Mouse (Mus musculus) neural tube, embryonic 14.5 days (tissue): ENCODE data around the gene Myh7b. TPM values are rescaled to one million over a fixed set of nuclear protein-coding genes. Genes with fewer than 3 reads are reported as not detected.

Experiments used
- ATAC-seq: fragments of 200-750 bp; cut with Nextera tagmentation; 2 replicates; pipeline ENCODE4 v1.8.0; 2017; ENCODE audit warnings: low read depth, mild to moderate bottlenecking, moderate TSS enrichment, moderate library complexity
- H3K27ac ChIP-seq: fragments of 300-500 bp; sonication (generic); 2 replicates; pipeline ENCODE4 v1.5.1; 2014; ENCODE audit warnings: low read depth, mild to moderate bottlenecking, control low read depth, low read length, moderate library complexity, mixed read lengths
- H3K27me3 ChIP-seq: fragments of 300-500 bp; sonication (generic); 2 replicates; pipeline ENCODE4 v1.6.1; 2014; ENCODE audit warnings: low read length; ENCODE audit not compliant: control insufficient read depth, insufficient read depth
- H3K36me3 ChIP-seq: fragments of 300-500 bp; sonication (generic); 2 replicates; pipeline ENCODE4 v1.6.1; 2014; ENCODE audit warnings: low read length, mixed read lengths; ENCODE audit not compliant: control insufficient read depth, insufficient read depth
- H3K4me1 ChIP-seq: fragments of 300-500 bp; sonication (generic); 2 replicates; pipeline ENCODE4 v1.6.1; 2014; ENCODE audit warnings: low read length; ENCODE audit not compliant: control insufficient read depth, insufficient read depth
- H3K4me2 ChIP-seq: fragments of 300-500 bp; sonication (generic); 2 replicates; pipeline ENCODE4 v1.6.1; 2014; ENCODE audit warnings: mild to moderate bottlenecking, low read depth, low read length, control low read depth
- H3K4me3 ChIP-seq: fragments of 300-500 bp; sonication (generic); 2 replicates; pipeline ENCODE4 v1.5.1; 2014; ENCODE audit warnings: low read depth, low read length, control low read depth, mixed read lengths
- H3K9ac ChIP-seq: fragments of 300-500 bp; sonication (generic); replicated peaks from 2 replicates; pipeline ENCODE4 v1.6.1; 2014; ENCODE audit warnings: low read depth, mild to moderate bottlenecking, control low read depth, low read length, mixed read lengths
- H3K9me3 ChIP-seq: fragments of 300-500 bp; sonication (generic); 2 replicates; pipeline ENCODE4 v1.6.1; 2016; ENCODE audit warnings: low read length; ENCODE audit not compliant: control insufficient read depth
- WGBS: fragments of 180-500 bp; shearing (Covaris S2); extraction: QIAGEN DNeasy Blood & Tissue Kit; methylation state at CpG from one replicate; pipeline ENCODE4 v1.1.7; 2014; 5-methylcytosine and 5-hydroxymethylcytosine counted together
- microRNA counts: library from miRNA; unstranded; fragments of <30 nt; microRNA quantifications from one replicate; lab custom pipeline; 2016
- microRNA-seq: library from miRNA; unstranded; fragments of <30 nt; microRNA quantifications from one replicate; pipeline ENCODE4, GENCODE M21; 2016
- polyA plus RNA-seq: library from polyadenylated mRNA; unstranded; fragments of >200 nt; fragmentation: Nextera tagmentation; extraction: Ambion mirVana; gene quantifications from 2 replicates; pipeline ENCODE4 v1.2.1, GENCODE M21; 2014

Myh7b gene
- polyA plus RNA-seq, 1 experiment from 2014 or later, result 0.52 TPM

DNA sequence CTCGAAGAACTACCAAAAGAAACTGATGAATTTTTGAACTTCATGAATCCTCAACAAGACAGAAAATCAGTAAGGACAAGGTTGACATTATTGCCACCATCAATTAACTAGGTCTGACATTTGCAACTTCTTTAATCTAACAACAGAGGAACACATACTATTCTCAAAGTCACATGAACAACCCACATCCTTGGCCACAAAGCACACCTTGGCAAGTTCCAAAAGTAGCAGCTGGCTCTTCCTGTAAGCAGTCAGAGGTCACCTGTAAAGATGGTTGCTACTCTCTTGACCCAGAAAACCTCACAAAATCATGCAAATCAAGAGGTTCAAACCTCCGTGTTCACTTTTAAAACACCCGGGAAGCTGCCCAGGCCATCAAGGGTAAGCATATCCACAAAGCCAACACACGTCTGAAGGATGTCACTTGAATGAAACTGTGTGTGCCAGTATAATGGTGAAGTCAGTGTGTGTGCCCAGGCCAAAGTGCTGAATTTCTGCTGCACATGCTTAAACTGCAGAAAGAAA, 68.6 kb downstream of the Myh7b start:
- 91% methylated on average over 4 of the region's 4 CpGs for WGBS
- Histone ChIP-seq H3K4me2 (no peak overlapping the region), H3K9ac (no peak overlapping the region), H3K27ac (no peak overlapping the region), H3K4me1 (no peaks in the 10 kb centered on the region), H3K9me3 (no peaks in the 10 kb centered on the region), H3K27me3 (no peaks in the 10 kb centered on the region), H3K36me3 (no peaks in the 10 kb centered on the region), H3K4me3 (no peak overlapping the region)
- ATAC-seq, result no peak

DNA sequence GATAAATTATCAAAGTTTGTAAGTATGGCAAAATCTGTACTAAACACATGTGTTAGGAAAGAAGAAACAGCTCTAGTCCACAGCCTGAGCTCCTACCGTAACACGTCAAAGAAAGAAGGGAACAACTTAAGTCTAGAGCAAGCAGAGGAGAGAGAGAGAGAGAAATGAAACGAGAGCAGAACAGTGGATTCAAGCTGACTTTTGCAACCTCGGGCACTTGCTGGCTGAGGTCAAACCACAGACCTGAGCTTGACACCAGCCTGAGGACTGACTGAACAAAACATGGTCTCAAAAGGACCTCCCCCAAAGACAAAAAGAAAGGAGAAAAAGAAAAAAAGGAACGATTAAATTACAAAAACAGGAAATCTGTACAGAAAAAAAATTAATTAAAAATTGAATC, 69.6 kb downstream of the Myh7b start:
- 68% methylated on average over 5 of the region's 5 CpGs for WGBS
- Histone ChIP-seq H3K27me3 (no peaks in the 10 kb centered on the region), H3K9me3 (no peaks in the 10 kb centered on the region), H3K4me1 (no peaks in the 10 kb centered on the region), H3K36me3 (no peaks in the 10 kb centered on the region), H3K4me2 (no peak overlapping the region), H3K4me3 (no peak overlapping the region), H3K27ac (no peak overlapping the region), H3K9ac (no peak overlapping the region)
- no peak for ATAC-seq

DNA sequence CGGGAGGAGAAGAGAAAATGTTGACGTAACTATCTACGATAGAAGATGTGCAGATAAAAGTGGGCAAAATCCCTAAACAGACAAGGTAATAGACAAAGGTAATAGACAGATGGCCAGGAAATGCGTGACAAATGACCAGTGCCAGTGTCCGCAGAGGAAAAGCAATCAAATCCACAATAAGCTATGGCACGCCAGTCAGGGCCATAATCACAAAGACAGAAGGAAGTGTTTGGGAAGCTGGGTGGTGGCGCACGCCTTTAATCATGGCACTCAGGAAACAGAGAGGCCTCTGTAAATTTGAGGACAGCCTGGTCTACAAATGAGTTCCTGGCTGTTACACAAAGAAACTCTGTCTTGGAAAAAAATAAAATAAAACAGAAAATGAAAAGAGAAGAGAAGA, 70.2 kb downstream of the Myh7b start:
- Histone ChIP-seq H3K27me3 (no peaks in the 10 kb centered on the region), H3K4me3 (no peak overlapping the region), H3K9ac (no peak overlapping the region), H3K9me3 (no peaks in the 10 kb centered on the region), H3K27ac (no peak overlapping the region), H3K4me1 (no peaks in the 10 kb centered on the region), H3K4me2 (no peak overlapping the region), H3K36me3 (no peaks in the 10 kb centered on the region)
- 47% methylated on average over 8 of the region's 8 CpGs for WGBS
- ATAC-seq, result no peak

DNA sequence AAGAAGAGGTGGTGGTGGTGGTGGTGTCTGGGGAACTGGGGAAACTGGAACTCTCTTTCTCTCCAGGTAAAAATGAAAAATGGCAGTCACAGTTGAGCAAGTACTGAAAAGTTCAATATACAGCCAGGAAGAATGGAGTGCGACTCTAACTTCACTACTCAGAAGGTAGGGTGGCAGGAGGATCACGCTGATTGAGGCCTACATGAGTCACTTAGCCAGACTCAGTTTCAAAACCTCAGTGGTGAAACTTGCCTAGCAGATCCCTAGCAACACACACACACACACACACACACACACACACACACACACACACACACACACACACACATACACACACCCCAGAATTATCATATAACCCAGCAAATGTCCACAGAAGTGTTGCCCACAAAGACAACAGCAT, 70.9 kb downstream of the Myh7b start:
- no peaks in the 10 kb centered on the region for H3K4me1 ChIP-seq
- no peak for ATAC-seq
- 84% methylated on average over 2 of the region's 2 CpGs for WGBS
- no peaks in the 10 kb centered on the region for H3K36me3 ChIP-seq
- no peak overlapping the region for H3K4me3 ChIP-seq
- H3K27me3 ChIP-seq, result no peaks in the 10 kb centered on the region
- no peak overlapping the region for H3K27ac ChIP-seq
- no peak overlapping the region for H3K4me2 ChIP-seq
- no peak overlapping the region for H3K9ac ChIP-seq
- no peaks in the 10 kb centered on the region for H3K9me3 ChIP-seq

DNA sequence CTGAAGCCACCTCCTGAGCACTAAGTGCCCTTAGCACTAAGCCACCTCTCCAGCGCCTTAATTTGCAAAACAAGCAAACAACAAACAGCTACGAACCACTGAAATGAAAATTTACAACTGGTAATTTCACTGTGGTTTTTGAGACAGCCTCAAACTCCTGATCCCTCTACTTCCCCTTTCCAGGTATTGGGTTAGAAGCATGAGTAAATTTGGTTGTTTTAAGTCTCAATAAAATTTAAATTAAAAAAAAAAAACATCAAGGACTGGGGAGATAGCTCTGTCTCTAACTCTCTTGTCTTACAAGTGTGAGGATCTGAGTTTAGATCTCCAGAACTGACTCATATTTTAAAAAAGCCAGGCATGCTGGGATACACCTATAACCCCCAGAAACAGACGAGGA, 72.1 kb downstream of the Myh7b start:
- no peak overlapping the region for H3K4me3 ChIP-seq
- no peak overlapping the region for H3K27ac ChIP-seq
- H3K9me3 ChIP-seq, result no peaks in the 10 kb centered on the region
- H3K4me1 ChIP-seq, result no peaks in the 10 kb centered on the region
- H3K9ac ChIP-seq, result no peak overlapping the region
- no peak for ATAC-seq
- H3K4me2 ChIP-seq, result no peak overlapping the region
- H3K36me3 ChIP-seq, result no peaks in the 10 kb centered on the region
- no peaks in the 10 kb centered on the region for H3K27me3 ChIP-seq
- 51% methylated on average over 3 of the region's 3 CpGs for WGBS

DNA sequence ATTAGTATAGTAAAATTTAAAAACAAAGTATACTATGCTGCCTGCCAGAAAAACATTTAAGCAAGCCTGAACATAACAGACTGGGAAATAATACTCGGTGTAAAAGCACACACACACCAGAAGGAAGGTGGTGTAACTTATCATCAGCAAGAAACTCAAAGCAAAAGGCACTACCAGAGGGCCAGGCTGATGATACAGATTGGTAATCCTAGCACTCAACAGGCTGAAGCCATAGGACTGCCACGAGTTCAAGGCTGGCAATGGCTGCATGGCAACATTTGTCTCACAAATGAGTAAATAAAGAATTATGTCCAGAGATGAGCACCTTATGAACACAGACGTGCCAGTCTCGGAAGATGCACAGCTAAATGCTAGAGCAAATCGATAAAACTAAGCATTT, 72.8 kb downstream of the Myh7b start:
- Histone ChIP-seq H3K36me3 (no peaks in the 10 kb centered on the region), H3K4me2 (no peak overlapping the region), H3K27me3 (no peaks in the 10 kb centered on the region), H3K4me1 (no peaks in the 10 kb centered on the region), H3K9ac (no peak overlapping the region), H3K9me3 (no peaks in the 10 kb centered on the region), H3K27ac (no peak overlapping the region), H3K4me3 (no peak overlapping the region)
- WGBS, result 96% methylated on average over 5 of the region's 5 CpGs
- ATAC-seq, result no peak

MicroRNAs encoded within 50 kb of the gene (microRNA counts, 519-probe panel; counts per million panel counts)
- microRNA mmu-miR-499 (lab: Ali Mortazavi, UCI), result not detected

Small RNAs within 50 kb of the gene (microRNA-seq; reads per million reads assigned to microRNA genes)
- gene Mir499, result 4.6 reads per million, percentile 8 among the genes with 10 or more reads in this experiment

Other genes starting within 250 kb of the Myh7b start
- gene Trp53inp2, start 230.2 kb upstream of the Myh7b start, polyA plus RNA-seq, result 79.4 and 102 TPM in 2 replicates
- 31.4 and 36.0 TPM in 2 replicates for gene Ncoa6, start 137.3 kb upstream of the Myh7b start, polyA plus RNA-seq
- gene Acss2, start 93.3 kb upstream of the Myh7b start, polyA plus RNA-seq, result 30.6 and 35.0 TPM in 2 replicates
- gene Ggt7, start 93.0 kb upstream of the Myh7b start, polyA plus RNA-seq, result 37.7 and 52.7 TPM in 2 replicates
- 14.9 and 15.1 TPM in 2 replicates for gene Gss, start 18.4 kb upstream of the Myh7b start, polyA plus RNA-seq
- gene Trpc4ap, start 81.2 kb downstream of the Myh7b start, polyA plus RNA-seq, result 165 and 174 TPM in 2 replicates
- 38.2 and 42.3 TPM in 2 replicates for gene Edem2, start 118.3 kb downstream of the Myh7b start, polyA plus RNA-seq
- gene Gm17581, start 124.7 kb downstream of the Myh7b start, polyA plus RNA-seq, result not detected in 2 replicates
- gene Procr, start 139.9 kb downstream of the Myh7b start, polyA plus RNA-seq, result 1.2 and 3.9 TPM in 2 replicates
- 18.5 and 20.0 TPM in 2 replicates for gene Mmp24, start 164.1 kb downstream of the Myh7b start, polyA plus RNA-seq
- 25.1 and 33.5 TPM in 2 replicates for gene BC029722, start 208.2 kb downstream of the Myh7b start, polyA plus RNA-seq
- gene Eif6, start 215.7 kb downstream of the Myh7b start, polyA plus RNA-seq, result 133 and 153 TPM in 2 replicates
- gene Fam83c, start 223.6 kb downstream of the Myh7b start, polyA plus RNA-seq, result 0.25 and 0.28 TPM in 2 replicates